Comparison of ENCODE assay signal across 11 mouse cellular contexts in the genomic region with DNA sequence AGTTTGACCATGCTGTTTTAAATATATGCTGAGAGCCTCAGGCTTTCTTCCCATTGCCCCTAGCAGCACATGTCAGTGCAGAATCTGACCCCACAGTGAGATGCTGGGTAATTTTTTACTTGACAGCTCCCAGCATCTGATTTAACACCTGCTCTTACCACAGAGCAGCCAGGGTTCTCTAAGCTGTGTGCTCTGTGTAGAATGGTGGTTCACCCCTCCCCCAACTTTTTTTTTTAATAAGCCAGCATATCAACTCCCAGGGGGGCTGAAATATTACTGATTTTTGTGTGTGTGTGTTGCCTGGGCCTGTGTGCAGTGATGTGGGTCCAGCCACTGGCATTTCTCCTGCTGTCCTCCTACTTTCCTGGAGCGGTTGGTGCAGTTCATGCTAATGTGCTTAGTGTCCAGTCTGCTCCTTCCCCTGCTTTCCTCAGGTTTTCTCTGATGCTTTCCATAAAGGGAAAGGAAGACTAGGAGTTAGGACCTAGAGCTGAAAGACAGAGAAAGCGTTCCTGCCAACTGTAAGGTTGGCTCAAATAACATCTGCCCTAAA.
DNase-seq lines count a peak whose midpoint lies in the region; ATAC-seq and TF ChIP-seq lines count a peak whose summit lies in the region.
"Had no signal": no experiment of that assay in that cellular context is flagged by ENCODE, and none has a peak within 500 bp of the region (broad histone marks: within the 10 kb centered on the region; RNA-seq: fewer than 3 reads in every experiment).

No protein-coding gene starts in this region.

- no peak overlapping the region for H3K4me3 ChIP-seq in left cerebral cortex, adult 2 months
- H3K4me3 ChIP-seq in hindbrain, postnatal 0 days (ENCODE audit: low read length) = no peak overlapping the region
- H3K4me3 ChIP-seq in lung, postnatal 0 days (ENCODE audit: low read depth, low read length) = no peak overlapping the region
- H3K4me3 ChIP-seq: limb, embryonic 13.5 days had no signal

- peak overlapping the region; percentile 4; the same call in 1 of the 2 replicates for H3K27ac ChIP-seq in left cerebral cortex, adult 2 months
- H3K27ac ChIP-seq in hindbrain, postnatal 0 days = peak overlapping the region; percentile 32; the same call in 1 of the 2 replicates
- no peak overlapping the region for H3K27ac ChIP-seq in lung, postnatal 0 days (ENCODE audit: low read length)
- H3K27ac ChIP-seq: limb, embryonic 13.5 days had no signal

- H3K27me3 ChIP-seq in hindbrain, postnatal 0 days (ENCODE audit: insufficient read depth, low read length) = no peaks in the 10 kb centered on the region
- no peaks in the 10 kb centered on the region for H3K27me3 ChIP-seq in lung, postnatal 0 days (replicated peaks; ENCODE audit: insufficient read depth, low read length)
- H3K27me3 ChIP-seq: limb, embryonic 13.5 days had no signal

- peaks cover 14% of the 10 kb centered on the region for H3K4me1 ChIP-seq in hindbrain, postnatal 0 days (ENCODE audit: insufficient read depth, low read length)
- H3K4me1 ChIP-seq in lung, postnatal 0 days (ENCODE audit: insufficient read depth, low read depth, low read length) = 0 out of 2 replicates have a peak, but pooled peaks cover 3% of the 10 kb centered on the region

- 58% methylated on average over 2 of the region's 2 CpGs for WGBS in hindbrain, postnatal 0 days
- WGBS in lung, postnatal 0 days = 87% methylated on average over 2 of the region's 2 CpGs

- no peaks in the 10 kb centered on the region for H3K9me3 ChIP-seq in hindbrain, postnatal 0 days (ENCODE audit: low read length)
- no peaks in the 10 kb centered on the region for H3K9me3 ChIP-seq in lung, postnatal 0 days (ENCODE audit: low read length)
- H3K9me3 ChIP-seq: limb, embryonic 13.5 days had no signal

- H3K9ac ChIP-seq in hindbrain, postnatal 0 days (replicated peaks; ENCODE audit: low read length) = no peak overlapping the region
- H3K9ac ChIP-seq in lung, postnatal 0 days (replicated peaks; ENCODE audit: low read depth) = no peak overlapping the region
- H3K9ac ChIP-seq: limb, embryonic 13.5 days had no signal

- no peak for TF ChIP-seq CTCF in left cerebral cortex, adult 2 months (IDR thresholded peaks at IDR 0.05)
- no peak for TF ChIP-seq CTCF in hindbrain, postnatal 0 days (IDR thresholded peaks at IDR 0.05; ENCODE audit: low read depth)
- TF ChIP-seq CTCF in lung, postnatal 0 days (IDR thresholded peaks at IDR 0.05) = no peak

- no peaks in the 10 kb centered on the region for H3K36me3 ChIP-seq in hindbrain, postnatal 0 days (ENCODE audit: insufficient read depth, low read length)
- H3K36me3 ChIP-seq in lung, postnatal 0 days (ENCODE audit: insufficient read depth, low read length) = no peaks in the 10 kb centered on the region
- H3K36me3 ChIP-seq: limb, embryonic 13.5 days had no signal

- DNase-seq in cerebellum, postnatal 10 days = peak; percentile 52 to 68
- DNase-seq in cerebellum, adult 18-20 months = no peak
- DNase-seq in left cerebral cortex, adult 2 months (ENCODE audit: extremely low spot score in 1 of 2, low spot score in 2 of 2) = no peak
- no peak for DNase-seq in left cerebral cortex, postnatal 25 days (ENCODE audit: low spot score in 2 of 2)
- DNase-seq in hindbrain, postnatal 0 days (ENCODE audit: low spot score) = peak; percentile 37
- peak; percentile 36 for DNase-seq in retina, embryonic 14.5 days (ENCODE audit: low spot score)
- no peak for DNase-seq in gastrocnemius, adult 18-20 months (ENCODE audit: low spot score)
- no peak for DNase-seq in lung, postnatal 0 days (ENCODE audit: low spot score)
- DNase-seq: heart, adult 11 months; right cerebral cortex, postnatal 25 days had no signal

- ATAC-seq in hindbrain, postnatal 0 days = peak; percentile 57
- no peak for ATAC-seq in lung, postnatal 0 days

- no peak overlapping the region for H3K4me2 ChIP-seq in hindbrain, postnatal 0 days (ENCODE audit: low read depth, low read length)
- H3K4me2 ChIP-seq in lung, postnatal 0 days (replicated peaks; ENCODE audit: low read depth, low read length) = no peak overlapping the region
- H3K4me2 ChIP-seq: limb, embryonic 13.5 days had no signal

- intact Hi-C loops in left cerebral cortex, adult 2 months (cut with DNase I) = no loop called here
- intact Hi-C loops in left cerebral cortex, postnatal 25 days (cut with DNase I) = no loop called here

- TF ChIP-seq EP300 in lung, postnatal 0 days (IDR thresholded peaks at IDR 0.05) = no peak

Comparison
In these comparisons a context has a peak if more than half of its experiments do, and no peak if none do; other contexts are left out.
1. DNase-seq: peak in cerebellum, postnatal 10 days (2 of 2), hindbrain, postnatal 0 days (single experiment) and retina, embryonic 14.5 days (single experiment); none in cerebellum, adult 18-20 months (0 of 2), left cerebral cortex, adult 2 months (0 of 2), left cerebral cortex, postnatal 25 days (0 of 2), gastrocnemius, adult 18-20 months (single experiment) and lung, postnatal 0 days (single experiment).